Mouse (Mus musculus): ENCODE data around the gene Ncoa4.

GRCm38 (mm10) chr14:32201791-32202451 lies 42.3 kb downstream of the Ncoa4 start, which contains the start of the genes Timm23 and Parg:
- TF ChIP-seq CTCF (IDR thresholded peaks at IDR 0.05; ENCODE audit: borderline replicate concordance, insufficient read depth, low read length), result no peak
- TF ChIP-seq POLR2A (IDR thresholded peaks at IDR 0.05; ENCODE audit: low read depth, low read length), result peak; percentile 70

Data from embryonic fibroblast, embryonic 13.5 days (primary cell).